In the genomic region with DNA sequence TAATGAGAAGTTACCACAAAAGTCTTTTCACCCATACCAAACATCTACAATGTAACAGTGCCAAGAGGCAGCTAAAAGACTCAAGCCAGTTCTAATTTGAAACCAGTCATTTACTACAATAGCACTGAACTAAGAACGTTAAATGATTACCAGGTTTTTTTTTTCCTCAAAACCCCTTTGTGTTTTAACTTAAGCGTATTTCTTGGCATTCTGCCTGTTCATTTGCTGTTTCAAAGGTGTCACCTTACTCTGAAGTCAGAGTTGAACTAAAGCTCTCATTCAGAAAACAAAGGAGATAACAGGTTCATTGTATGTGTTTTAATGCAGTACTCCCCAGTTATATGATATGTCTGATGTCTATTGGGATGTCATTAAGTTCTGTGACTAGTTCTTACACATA, we compare ENCODE assay signal across 26 mouse cellular contexts.
"Had no signal": no experiment of that assay in that cellular context is flagged by ENCODE, and none has a peak within 500 bp of the region (broad histone marks: within the 10 kb centered on the region; RNA-seq: fewer than 3 reads in every experiment).

No protein-coding gene starts in this region.

- H3K27ac ChIP-seq: gastrocnemius, adult 2 months; heart, embryonic 10.5 days; hindbrain, embryonic 10.5 days; hindbrain, embryonic 12.5 days; hindbrain, embryonic 14.5 days; hindbrain, postnatal 0 days; layer of hippocampus, adult 2 months; left cerebral cortex, adult 2 months; limb, embryonic 10.5 days; limb, embryonic 12.5 days; liver, embryonic 13.5 days; liver, embryonic 15.5 days had no signal

- H3K9me3 ChIP-seq: heart, embryonic 10.5 days; heart, embryonic 12.5 days; hindbrain, embryonic 10.5 days; hindbrain, embryonic 12.5 days; limb, embryonic 10.5 days; limb, embryonic 12.5 days; liver, embryonic 13.5 days; liver, embryonic 15.5 days had no signal

- H3K36me3 ChIP-seq: heart, embryonic 10.5 days; heart, embryonic 12.5 days; hindbrain, embryonic 10.5 days; hindbrain, embryonic 12.5 days; limb, embryonic 10.5 days; limb, embryonic 12.5 days; liver, embryonic 13.5 days; liver, embryonic 15.5 days had no signal

- H3K4me2 ChIP-seq: heart, embryonic 12.5 days; hindbrain, embryonic 12.5 days; hindbrain, embryonic 14.5 days; limb, embryonic 12.5 days; liver, embryonic 11.5 days; liver, embryonic 13.5 days; liver, embryonic 15.5 days had no signal

- H3K9ac ChIP-seq: heart, embryonic 12.5 days; hindbrain, embryonic 12.5 days; hindbrain, embryonic 14.5 days; limb, embryonic 12.5 days; liver, embryonic 13.5 days; liver, embryonic 15.5 days had no signal

- H3K27me3 ChIP-seq: heart, embryonic 12.5 days; hindbrain, embryonic 12.5 days; limb, embryonic 12.5 days; liver, embryonic 13.5 days; liver, embryonic 15.5 days had no signal

- H3K4me3 ChIP-seq: gastrocnemius, adult 2 months; heart, embryonic 10.5 days; heart, embryonic 12.5 days; hindbrain, embryonic 10.5 days; hindbrain, embryonic 12.5 days; layer of hippocampus, adult 2 months; left cerebral cortex, adult 2 months; limb, embryonic 10.5 days; limb, embryonic 12.5 days; liver, embryonic 13.5 days; liver, embryonic 15.5 days had no signal

- H3K4me1 ChIP-seq: heart, embryonic 10.5 days; heart, embryonic 12.5 days; hindbrain, embryonic 10.5 days; hindbrain, embryonic 12.5 days; limb, embryonic 10.5 days; limb, embryonic 12.5 days; liver, embryonic 13.5 days; liver, embryonic 15.5 days had no signal

- ATAC-seq: hindbrain, postnatal 0 days; intestine, embryonic 16.5 days had no signal

- DNase-seq: gastrocnemius, adult 2 months; gastrocnemius, postnatal 10 days; gastrocnemius, postnatal 25 days; heart, adult 18-20 months; heart, postnatal 10 days; heart, postnatal 4 days; kidney, adult 11 months; kidney, adult 2 months; kidney, postnatal 10 days; kidney, postnatal 25 days; kidney, postnatal 4 days; liver; liver, embryonic 13.5 days had no signal
